Mouse (Mus musculus) neutrophil, adult 5-6 weeks (primary cell): Measurements from ENCODE around the gene Dnajc7. TPM values are rescaled to one million over a fixed set of nuclear protein-coding genes. Genes with fewer than 3 reads are reported as not detected.
"Not testable (repeated sequence)": the region's sequence is repeated elsewhere in the genome, so short reads cannot be mapped to it uniquely, and the experiment has no call there.

Experiments used
- ATAC-seq: fragments of 151-379, 151-347 bp; 2 replicates; pipeline ENCODE4 v1.8.0; 2017; ENCODE audit warnings: mild to moderate bottlenecking, moderate TSS enrichment; ENCODE audit not compliant: insufficient number of reproducible peaks, poor library complexity, low FRiP score, severe bottlenecking; ENCODE audit errors: extremely low read depth
- total RNA-seq: library from RNA; stranded (forward); fragments of 200-1000 nt; gene quantifications from 2 replicates; pipeline ENCODE4 v1.2.3, GENCODE M21; 2017

Gene Dnajc7
- total RNA-seq, 1 experiment from 2014 or later = 520 TPM

DNA sequence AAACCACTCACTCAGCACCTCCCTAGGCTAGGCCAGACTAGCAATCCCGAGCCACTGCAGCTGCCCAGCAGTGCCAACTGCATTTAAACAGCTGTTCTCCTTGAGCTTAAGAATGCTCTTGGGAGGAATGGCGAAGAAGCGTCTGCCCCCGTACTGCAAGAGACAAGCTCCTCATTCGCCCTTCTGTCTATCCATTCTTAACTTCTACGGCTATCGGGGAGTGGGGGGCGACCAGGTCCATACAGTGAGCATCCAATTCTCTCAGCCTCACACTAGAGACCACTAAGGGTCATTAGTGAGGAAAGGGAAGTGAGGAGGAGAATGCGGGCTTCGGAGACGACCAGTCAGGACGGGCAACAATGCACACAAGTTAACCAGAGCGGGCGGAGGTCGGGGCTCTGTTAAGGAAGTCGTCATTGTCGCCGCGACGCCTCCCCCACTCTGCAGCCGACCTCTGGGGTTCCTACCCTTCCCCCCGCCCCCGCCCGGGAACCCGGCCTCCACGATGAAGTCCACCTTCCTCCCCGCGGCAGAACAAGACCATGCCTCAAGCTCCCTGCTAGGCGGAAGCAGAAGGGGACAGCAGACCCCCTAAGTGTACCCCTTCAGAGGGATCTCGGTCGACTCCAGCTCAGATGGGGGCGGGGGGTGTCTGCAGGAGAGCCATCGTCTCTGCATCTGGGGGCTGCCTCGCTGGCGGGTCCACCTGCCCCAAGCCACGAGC is 1.0 kb downstream of the Dnajc7 start, which contains the start of gene Nkiras2:
Nkiras2 (plus strand) TSS at position 484 of the 724 bp plus-strand sequence.
- peak; percentile 41; the same call in 1 of the 2 replicates for ATAC-seq

DNA sequence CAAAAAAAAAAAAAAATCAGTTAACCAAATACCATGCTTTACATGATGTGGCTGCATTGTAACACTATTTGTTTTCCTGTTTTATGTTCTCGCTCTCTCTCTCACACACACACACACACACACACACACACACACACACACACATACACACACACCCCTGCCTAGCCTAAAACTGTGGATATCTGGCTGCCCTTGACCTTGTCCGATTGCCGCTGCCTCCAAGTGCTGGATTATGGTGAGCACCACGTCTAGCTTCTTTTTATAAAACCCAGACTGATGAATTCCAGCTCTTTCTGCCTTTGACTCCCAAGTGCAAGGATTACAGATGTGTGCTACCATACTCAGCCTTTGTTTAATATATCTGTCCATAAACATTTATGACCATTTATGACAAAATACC is 2.5 kb downstream of the Dnajc7 start:
- ATAC-seq = no peak

DNA sequence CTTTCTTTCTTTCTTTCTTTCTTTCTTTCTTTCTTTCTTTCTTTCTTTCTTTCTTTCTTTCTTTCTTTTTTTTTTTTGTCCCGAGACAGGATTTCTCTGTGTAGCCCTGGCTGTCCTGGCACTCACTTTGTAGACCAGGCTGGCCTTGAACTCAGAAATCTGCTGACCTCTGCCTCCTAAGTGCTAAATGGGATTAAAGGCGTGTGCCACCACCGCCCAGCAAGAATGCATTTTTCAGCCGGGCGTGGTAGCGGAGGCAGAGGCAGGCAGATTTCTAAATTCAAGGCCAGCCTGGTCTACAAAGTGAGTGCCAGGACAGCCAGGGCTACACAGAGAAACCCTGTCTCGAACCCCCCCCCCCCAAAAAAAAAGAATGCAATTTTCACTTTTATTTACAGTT is 3.1 kb downstream of the Dnajc7 start:
- not testable (repeated sequence) for ATAC-seq

DNA sequence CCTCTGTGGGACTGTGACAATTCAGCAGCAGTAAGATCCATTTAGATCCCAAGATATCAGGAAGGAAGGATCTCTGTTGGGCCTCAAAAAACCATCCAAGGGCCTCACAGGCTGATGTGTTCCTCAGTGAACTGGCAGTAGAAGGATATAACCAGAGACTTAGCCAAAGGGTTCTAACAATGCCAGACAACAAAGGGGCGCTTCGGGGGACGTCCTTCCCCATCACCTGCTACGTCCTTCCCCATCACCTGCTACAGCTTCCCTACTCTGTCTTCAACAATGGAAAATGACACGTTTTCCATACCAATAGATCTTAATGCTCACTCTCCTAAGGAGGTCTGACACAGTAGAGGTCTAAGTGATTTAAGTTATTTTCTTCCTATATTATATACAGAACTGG is 3.6 kb downstream of the Dnajc7 start:
- ATAC-seq = no peak

DNA sequence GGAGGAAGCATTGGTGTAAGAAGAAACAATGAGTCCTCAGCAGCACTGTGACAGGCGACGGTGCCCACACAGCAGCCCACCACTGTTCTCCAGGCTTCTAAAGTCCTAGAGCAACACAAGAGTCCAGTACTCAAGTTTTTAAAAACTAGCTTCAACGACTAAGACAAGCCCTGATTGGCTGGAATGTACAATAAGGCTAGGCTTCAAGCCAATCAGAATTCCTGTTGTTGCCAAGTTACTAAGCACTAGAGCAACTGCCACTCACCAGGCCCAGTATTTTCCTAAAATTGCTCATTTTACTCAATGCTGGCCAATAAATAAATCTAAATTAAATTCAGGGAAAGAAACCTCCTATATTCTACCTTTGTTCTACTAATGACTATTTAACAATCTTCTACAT is 6.7 kb downstream of the Dnajc7 start:
- no peak for ATAC-seq

DNA sequence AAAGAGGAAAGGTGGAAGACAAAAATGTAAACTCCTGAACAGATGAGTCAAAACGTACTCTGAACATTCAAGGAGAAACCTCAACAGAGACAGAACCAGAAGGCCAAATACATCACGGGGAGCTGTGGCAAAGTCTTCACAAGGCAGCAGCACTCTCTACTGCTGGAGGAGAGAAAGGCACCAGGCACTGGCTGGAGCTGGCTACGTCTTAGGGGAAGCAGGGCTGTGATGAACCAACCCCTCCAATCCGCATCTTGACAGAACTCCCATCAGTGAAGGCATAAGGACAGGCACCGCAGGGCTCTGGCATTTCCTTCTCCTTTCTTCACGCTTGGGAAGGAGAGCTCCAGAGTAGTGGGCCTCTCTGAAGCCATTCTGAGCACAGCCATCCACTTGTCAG is 8.3 kb downstream of the Dnajc7 start:
- no peak for ATAC-seq

DNA sequence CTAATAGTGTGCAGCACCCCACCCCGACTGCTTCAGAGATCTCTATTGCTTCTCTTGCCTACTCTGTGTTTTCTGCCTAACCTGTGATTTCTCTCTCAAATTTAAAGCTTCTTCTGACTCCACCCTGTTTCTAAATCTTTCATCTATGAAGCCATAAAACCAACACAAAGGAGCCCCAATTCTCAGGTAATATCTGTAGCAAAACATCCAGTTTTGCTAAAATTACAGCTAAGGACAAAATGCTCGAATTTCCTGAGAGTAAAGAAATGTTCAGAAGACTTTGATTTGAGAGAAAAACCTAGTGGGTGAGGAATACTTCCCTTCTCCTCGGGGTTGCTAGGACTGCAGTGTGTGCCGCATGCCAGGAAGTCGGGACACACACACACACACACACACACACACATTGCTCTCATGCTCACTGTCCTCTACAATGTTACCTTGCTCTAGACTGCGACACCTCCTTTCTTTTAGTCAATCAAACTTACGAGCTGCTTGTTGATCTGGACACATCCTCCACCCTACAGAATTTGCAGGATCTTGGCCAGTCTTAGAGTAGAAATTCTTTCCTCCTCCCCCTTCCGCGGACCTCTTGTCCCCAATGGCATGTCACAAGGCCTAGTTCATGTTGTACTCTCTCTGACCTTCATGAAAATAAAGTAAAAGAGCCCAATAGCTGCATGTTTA is 9.8 kb downstream of the Dnajc7 start:
- ATAC-seq = no peak

DNA sequence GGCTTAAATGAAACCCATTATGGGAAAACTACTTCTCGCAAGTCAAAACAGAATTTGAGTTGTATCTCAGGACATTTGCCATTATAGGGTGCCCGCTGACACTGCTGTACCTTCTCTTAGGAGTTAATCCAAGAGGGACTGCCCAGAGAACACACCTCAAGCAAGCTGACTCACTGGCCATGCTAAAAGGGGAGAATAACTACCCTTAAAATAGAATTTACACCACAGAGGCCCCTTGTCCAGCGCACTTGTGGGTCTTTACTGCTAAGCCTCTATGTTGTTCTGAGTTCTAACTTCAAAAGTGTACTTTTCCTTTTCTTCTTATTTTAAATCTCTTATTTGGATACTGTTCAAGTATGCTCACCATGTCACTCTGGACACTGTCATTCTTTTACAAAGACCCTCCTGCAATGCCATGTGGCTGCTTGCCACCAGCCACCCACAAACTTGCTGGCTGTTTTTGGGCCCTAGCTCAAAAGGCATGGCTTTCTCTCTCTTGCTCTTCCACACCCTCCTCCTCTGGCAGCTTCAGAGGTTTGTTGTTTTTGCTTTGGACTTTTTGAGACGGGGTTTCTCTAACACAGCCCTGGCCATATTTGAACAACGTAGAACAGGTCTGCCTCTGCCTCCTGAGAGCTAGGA is 10.5 kb downstream of the Dnajc7 start:
- ATAC-seq = no peak

DNA sequence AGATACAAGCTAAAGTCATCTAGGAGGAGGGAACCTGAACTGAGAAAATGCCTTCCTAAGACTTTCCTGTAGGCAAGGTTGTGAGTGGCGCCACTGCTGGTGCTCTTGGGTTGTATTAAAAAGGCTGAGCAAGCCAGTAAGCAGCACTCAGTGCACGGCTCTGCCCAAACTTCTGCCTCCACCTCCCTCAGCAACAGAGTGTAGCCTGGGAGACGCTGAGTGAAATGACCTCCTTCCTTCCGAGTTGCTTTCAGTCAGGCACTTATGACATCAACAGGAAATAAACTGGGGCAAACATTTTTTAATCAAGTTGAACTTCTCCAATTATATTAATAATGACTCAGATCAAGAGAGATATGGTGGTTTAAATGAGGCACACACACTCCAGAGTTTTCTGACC is 11.2 kb downstream of the Dnajc7 start:
- peak; percentile 34; the same call in 1 of the 2 replicates for ATAC-seq

DNA sequence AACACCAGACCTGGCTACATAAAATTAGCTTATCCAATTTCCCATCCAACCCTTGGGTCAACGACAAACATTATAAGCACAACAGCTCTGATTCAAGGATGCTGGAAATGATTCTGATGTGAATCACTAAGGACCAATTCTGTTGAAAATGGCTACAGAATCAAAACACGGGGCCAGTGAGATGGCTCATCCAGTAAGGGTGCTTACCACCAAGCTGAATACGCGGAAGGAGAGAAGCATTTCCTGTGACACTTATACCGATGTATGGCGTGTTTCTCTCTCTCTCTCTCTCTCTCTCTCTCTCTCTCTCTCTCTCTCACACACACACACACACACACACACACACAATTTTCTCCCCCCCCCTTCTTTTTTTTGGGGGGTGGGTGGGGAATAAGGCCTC is 12.8 kb downstream of the Dnajc7 start:
- no peak for ATAC-seq

DNA sequence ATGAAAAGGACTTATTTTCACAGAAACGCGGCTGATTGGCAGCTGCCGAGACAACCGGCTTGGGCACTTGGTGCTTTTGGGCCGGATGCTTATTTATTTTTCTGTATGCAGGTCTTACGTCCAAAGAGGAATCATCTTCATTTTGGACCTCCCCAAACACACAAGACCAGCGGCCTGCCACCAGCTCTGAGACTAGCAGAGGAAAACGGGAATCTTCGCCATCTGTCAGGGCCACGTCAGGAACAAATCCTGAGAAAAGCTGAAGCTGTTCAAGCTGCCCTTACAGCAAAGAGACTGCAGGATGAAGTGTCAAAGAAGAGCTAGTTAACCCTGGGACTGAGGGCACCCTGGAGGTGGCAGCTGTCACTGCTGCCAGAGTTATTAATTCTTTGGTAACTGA is 14.5 kb downstream of the Dnajc7 start:
- ATAC-seq = no peak

DNA sequence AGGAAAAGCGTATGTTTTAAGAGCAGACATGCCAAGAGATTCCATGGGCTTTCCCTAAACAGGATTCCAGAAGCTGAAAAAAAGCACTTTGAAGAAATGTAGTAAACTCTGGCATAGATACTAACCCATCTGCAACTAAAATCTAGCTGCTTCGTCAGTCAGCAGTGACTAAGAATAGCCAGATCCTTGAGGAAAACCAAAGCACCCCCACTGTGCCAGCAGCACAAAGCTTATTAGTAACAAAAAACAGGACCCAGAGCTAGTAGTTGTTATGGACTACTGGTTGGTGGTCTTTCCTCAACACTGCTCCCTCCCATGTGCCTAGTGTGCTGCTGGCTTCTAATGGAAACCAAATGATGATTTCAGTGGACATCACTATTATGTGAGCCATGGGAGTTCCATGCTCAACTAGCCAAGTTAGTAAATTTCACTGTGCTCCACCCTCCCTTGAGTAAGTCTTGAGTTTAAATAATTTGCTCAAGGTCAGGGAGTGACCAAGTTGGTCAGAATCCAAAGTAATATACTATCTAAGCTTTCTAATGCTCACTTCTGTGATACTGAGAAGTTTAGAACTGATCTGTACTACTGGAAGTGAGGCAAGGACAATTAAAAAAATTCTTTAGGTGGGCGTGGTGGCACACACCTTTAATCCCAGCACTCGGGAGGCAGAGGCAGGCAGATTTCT is 15.5 kb downstream of the Dnajc7 start:
- ATAC-seq = no peak

DNA sequence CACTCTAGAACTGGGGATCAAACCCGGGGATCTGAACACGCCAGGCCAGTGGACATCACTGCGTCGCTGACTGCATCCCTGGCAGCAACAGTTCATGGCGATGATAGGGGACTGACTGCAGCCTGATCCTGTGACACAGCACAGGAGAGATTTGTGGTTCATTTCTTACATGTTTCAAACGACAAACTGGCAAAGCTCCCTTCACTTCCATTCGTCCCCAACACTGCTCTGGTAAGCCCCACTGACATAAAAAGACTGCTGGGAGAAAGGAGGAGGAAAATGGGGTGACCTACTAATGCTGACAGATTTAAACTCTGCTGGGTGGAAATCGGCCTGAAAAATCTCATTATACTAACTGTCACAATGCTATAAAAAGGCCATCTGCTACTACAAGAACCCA is 16.2 kb downstream of the Dnajc7 start:
- ATAC-seq = no peak

DNA sequence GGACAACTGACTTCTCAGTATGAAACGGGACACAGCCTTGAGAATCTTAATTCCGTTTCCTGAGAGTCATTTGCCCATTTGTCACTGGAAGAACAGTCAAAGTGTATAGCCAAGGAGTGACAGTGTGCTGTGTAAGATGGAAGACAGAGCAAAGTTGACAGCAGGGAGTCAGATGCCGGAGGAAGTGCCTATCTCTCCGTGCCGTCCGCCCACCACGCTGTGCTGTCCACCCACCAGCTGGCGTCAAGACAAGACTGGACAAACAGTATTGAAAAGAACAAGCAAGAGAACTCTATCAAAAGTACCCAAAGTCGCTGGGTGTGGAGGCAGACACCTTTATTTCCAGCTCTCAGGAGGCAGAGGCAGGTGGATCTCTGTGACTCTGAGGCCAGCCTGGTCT is 16.8 kb downstream of the Dnajc7 start:
- ATAC-seq = no peak

DNA sequence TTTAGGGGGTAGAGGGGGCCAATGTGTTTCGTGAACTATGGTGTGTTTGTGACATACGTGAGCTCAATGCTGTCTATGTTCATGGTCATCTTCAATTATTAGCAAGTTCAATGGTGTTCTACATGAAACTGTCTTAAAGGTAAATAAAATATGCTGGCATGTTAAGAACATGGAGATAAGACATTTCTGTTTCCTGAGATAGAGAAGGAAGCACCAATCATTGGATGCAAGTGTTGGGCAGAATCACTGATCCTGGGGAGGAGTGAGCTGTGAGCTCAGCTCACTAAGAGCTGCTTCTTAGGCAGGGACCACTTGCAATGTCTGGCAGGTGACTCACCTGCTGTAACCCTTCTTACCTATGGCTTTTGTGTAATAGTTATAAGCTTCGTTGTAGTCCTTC is 18.6 kb downstream of the Dnajc7 start:
- no peak for ATAC-seq

DNA sequence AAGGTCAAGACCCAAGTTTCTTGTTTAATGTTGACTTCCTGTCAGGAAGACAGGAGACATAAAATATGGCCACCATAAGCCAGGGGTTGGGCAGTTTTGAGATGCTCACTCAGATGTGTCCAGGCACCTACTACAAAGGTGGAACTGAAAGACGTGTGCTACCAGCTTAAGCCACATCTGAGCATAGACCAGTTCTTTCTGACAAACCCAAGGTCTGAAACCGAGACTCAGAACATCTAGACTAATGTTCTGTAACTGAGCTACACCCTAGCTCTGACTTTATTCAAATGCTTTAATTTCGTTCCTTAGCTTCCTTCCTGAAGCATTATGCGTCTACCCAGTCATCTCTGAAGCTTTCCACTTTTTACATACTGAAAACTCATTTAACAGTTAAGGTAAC is 21.9 kb downstream of the Dnajc7 start:
- peak; percentile 80 for ATAC-seq

DNA sequence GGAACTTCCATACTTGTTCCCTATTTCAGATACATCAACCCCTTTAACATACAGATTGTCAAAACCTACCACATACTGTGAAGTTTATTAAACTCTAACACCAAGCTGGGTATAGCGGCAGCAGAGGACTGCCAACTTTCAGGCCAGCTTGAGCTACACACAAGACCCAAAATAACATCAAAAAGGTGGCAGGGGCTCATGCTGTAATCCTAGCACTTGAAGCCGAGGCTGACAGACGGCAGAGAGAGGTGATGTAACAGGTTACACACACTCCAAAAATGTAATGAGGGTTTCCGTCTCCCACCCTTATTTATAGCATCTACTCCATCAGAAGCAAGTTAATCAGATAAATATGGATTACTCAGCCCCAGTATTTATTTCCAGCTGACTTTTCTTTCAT is 24.4 kb downstream of the Dnajc7 start:
- no peak for ATAC-seq

DNA sequence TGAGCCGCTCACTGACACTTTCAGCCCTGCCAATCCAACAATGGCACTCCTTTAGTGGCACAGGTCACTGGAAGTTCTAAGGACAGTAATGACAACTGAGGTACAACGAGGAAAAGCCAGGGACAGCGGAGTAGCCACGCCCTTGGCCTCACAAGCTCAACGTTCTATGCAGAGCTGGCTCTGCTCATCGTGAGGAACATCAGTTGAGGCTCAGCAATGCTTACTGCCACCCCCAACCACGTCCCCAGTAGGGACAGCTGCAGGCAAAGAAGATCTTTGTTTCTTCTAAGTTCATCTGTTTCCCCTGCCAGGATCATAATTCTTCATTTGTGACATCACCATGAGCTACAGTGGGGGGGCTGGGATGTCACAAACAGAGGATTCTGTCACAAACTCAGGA is 25.4 kb downstream of the Dnajc7 start:
- no peak for ATAC-seq

DNA sequence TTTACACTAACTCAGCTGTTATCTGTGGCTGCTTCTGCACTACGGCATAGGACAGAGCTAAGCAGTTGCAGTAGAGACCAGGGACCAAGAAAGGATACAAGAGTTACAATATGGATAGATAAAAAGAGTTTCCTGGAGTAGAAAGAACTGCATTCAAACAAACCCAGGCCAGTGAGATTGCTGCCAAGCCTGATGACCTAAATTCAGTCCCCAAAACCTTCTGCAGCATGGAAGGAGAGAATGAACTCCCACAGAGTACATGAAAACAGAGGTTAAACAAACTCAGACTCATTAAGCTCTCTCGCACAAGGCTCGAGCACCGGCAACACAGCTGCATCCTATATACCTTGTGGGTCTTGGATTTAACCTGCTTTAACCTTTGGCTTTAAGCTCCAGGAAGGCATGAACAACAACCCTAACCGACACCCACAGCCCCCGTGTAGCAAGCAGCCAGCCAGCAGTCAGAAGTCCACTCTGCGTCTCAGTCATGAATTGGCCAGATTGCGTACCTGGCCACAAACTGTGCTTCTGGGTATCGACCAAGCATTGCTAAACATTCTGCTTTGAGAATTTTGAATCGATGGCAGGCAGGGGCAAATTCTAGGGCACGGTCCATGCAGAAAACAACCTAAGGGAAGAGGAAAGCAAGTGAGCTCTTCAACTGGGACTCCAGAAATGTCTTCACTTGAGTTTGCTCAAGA is 27.5 kb downstream of the Dnajc7 start:
- no peak for ATAC-seq
